Mouse (Mus musculus) adrenal gland, adult (tissue): ENCODE measurements at regions not wholly inside any gene's neighbourhood (a gene's known extent, or its start where the extent isn't known, plus 50 kb on each side); places are given as distances from the start of the nearest gene placed in this dataset.
A peak's percentile ranks its signal among the peaks of the same experiment; 100 is the strongest.

ENCODE experiments used
- DNase-seq, 2 experiments: peaks; one replicate each; pipeline ENCODE4 v3.0.0; 2022 to 2023; ENCODE audit warnings: low spot score in 1 of 2; ENCODE audit not compliant: inconsistent age in 2 of 2

DNA sequence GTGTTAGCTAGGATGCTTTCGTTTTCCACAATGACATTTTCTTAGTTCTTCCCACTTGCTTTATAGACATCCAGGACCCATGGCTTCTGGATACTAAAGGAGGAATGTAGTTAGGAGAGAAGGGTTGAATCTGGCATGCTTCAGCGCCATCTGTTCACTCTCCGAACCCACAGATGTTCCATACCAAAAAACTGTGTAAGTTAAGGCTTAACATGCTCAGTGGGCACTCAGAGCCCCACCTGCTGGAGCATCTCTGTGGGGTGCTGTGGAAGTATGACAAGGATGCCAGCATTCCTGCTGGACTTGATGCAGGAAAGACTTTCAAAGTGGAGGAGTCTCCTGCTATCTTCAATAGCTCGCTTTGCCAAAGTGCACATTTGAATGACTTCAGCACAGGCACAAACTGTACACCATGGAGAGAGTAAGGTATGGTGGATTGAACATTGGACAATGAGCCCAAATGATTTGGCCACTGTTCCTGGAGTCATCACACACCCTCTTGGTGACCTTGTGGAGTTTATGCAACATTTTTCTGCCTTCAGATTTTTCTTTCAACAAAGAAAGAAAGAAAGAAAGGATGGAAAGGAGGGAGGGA, 802.3 kb downstream of the Cdh8 start:
- no peak for DNase-seq

DNA sequence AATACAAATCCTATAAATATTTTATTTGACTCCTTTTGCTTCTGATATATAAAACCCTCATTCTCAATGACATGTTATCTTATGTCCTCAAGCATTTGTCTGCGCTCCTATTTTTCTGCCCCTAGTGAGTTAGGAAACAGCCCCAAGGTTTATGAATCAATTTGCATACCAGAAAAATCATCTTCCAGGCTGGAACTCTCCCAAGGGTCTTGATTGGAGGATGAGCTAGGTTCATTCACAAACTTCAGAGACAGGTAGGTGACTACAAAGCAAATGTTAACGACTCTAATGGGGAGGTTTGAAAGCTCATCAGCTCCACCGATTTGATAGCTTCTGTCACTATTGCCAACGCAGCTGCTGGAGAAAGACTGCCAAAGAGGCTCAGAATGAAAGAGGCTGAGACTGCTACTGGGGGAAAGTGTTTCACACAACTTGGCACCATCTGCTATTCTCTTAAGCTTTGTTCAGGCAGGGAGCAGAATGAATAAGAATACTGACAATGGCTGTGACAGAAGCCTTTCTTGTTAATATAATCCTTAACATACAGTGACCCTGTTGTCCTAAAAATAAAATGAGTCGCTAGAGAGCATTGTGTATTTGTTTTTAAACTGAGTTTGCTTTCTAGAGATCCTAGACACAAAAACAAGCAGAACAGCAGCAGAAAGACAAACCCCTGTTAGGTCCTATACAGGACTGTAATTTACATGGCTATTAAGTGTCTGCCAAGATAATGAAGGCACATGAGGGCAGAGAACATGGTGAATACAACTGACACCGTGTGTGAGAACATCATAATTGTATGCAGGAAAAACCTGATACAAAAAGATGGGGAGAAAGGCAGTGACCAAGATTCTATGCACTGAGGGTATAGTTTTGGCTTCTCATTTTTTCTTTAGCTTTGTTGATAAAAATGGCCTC, 843.4 kb downstream of the Cdh8 start:
- DNase-seq = no peak

DNA sequence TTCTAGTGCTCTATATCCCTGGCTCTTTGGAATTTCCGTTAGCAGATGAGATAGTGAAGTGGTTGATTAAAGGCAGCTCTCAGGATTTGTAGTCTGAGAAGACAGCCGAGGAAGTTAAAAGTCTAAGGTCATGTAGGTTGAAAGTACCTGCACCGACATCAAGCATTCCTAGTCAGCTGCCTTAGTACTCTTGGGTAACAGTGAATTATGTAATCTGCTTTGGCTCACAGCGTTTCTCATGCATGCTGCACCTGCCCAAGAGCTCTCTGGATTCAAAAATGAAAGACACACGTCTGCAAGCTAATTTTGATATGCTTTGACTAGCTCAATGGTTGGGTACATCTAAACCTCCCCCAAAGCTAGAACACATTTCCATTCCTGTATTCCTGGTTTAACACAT, 849.6 kb downstream of the Cdh8 start:
- DNase-seq = peak in 1 of 2 experiments; percentile 18

DNA sequence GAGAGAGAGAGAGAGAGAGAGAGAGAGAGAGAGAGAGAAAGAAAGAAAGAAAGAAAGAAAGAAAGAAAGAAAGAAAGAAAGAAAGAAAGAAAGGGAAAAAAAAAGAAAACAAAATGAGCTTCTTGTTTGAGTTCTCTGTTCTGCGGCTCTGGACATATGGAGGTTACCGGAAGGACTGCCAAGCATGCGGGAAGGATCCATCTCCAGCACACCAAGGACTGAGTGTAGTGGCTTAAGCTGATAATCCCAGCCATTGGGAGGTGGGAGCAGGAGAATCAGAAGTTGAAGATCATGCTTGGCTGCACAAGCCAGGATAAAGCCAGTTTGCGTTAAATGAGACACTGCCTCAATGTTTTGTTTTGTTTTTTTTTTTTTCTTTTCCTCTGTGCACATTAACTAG, 897.8 kb downstream of the Cdh8 start:
- DNase-seq = no peak

DNA sequence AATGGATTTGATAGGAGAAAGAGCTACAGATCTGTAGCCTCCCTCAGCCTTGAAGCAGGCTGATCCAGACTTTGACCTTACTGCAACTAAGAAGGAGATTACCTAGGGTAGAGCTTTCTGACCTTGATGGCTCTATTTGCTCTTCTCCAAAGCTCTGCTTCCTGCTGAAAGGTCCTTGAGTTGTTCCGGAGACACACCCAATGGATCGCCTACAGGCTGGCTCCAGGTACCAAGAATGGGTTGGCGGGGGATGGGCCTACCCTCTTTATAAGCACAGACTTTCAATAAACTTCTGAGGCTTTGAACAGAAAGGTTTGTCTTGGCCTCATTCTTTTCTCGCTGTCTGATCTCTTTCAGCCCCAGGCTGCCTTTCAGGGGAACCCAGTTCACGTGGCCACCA, 901.0 kb downstream of the Cdh8 start:
- DNase-seq = no peak

DNA sequence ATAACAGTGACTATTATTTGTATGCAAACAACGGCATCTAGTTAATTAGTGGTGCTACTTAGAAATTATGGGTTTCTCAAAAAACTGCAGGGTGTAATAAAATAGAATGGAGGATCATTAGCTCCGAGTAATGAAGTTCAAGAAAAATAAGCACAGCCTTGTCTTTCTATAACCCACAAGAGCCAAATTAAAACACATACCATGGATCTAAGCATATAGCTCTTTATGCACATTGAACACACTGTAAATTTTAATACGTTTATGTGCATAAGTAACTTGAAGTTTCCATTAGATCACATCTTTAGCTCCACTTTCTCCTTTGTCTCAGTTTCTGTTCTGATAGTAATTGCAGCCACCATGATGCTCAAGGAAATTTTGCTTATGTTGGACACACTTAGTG, 919.5 kb downstream of the Cdh8 start:
- no peak for DNase-seq

DNA sequence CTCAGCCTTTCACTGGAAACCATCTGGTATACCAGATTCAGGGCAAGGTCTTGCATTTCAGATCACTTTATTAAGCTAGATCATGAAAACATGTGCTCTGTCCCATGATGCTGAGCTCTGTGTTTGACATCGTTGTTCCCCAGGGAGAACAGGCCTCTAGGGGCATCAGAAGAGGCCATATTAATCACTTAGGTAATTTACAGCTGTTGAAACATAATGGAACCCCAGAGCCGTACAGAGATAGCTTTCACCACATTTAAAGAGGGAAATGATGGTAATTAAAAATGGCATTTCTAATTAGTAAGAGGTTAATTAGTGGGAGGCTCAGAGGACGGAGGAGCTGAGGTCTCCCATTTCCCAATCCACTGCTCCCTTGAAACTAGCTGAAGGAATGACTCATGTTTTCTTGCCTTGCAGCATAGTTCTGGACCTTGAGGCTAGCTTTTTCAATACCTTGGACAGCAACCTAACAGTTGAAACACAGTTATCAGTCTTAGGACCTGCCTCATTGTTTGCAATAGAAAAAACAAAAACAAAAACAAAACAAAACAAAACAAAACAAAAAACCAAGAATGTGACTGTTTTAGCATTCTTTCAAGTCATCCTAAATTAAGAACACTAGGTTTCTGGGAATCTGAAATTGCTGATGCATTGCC, 952.8 kb downstream of the Cdh8 start:
- no peak for DNase-seq

DNA sequence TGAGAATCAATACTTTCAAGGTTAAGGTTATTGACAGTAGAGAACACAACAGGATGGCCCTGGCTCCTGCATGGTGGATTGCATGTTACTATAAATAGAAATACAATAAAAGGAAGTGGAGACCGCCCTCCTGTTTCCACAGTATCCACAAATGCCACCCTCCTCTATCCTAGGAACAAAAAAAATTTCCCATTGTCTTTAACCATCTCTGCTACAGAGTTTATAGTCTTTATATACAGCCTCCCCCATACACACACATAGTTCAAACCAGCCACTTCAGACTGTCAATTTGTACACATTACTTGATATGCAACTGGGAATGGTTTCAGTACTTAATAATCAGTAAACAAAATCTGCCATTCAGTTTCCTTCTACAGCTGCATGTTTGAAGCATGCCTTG, 960.7 kb downstream of the Cdh8 start:
- DNase-seq = no peak
